In the genomic region with DNA sequence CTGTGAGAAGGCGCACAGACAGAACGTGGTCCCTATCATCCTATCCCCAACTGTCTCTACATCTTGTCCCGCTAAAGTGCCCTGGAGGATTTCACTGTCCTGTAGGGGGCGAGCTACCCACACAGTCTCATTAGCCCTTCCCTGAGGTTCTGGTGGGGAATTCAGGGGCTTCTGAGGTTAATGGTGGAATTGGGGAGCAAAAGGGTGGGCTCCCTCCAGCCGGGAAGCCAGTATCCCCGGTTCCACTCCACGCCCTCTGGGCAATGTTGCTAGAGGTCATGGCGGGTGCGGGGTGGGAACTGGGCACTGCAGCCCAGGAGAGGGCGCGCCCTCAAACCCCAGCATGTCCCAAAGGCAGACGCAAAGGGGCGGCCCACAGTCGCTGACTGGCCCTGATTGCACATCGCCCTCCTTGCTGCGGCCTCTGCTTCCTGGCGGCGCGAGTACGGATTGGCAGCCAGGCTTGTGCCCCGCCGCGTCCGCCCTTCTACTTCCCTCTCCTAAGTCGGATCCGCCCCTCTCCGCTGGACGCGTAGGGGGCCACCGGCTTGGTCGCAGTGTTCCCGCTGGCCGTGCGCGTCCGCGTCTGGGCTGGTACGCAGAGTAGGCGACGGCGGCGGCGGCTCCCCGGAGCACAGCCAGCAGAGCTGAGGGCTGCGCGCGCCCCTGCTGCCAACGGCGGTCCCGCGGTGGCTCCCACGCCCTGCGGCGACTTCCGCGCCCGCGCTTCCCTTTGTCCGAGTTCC, we compare ENCODE assay signal across 8 mouse cellular contexts.
DNase-seq lines count a peak whose midpoint lies in the region; ATAC-seq lines count a peak whose summit lies in the region.

No protein-coding gene starts in this region.

- peak; percentile 93 to 97 for DNase-seq in adrenal gland, adult (ENCODE audit: inconsistent age in 2 of 2, low spot score in 1 of 2)
- peak; percentile 97 for DNase-seq in embryo, embryonic 10 days (ENCODE audit: low spot score)
- peak; percentile 89 for DNase-seq in gastrocnemius, postnatal 25 days
- peak; percentile 72 to 89 for DNase-seq in left cerebral cortex, adult 9 months (ENCODE audit: low spot score in 2 of 2)
- peak; percentile 80 to 85 for DNase-seq in right cerebral cortex, adult 2 months (ENCODE audit: low spot score in 2 of 2)
- DNase-seq in urinary bladder, postnatal 10 days (ENCODE audit: low spot score) = peak; percentile 61

- H3K4me3 ChIP-seq in megakaryocyte, embryonic 14.5 days (replicated peaks) = peak overlapping the region; percentile 98

- ATAC-seq in inflammation-experienced regulatory T-cells, adult 6 months = peak; percentile 99

- H3K27me3 ChIP-seq in megakaryocyte, embryonic 14.5 days (replicated peaks) = peaks cover 2% of the 10 kb centered on the region

- H3K9me3 ChIP-seq in megakaryocyte, embryonic 14.5 days = peaks cover 6% of the 10 kb centered on the region; the same call in 1 of the 2 replicates

- peaks cover 7% of the 10 kb centered on the region for H3K4me1 ChIP-seq in megakaryocyte, embryonic 14.5 days

- H3K36me3 ChIP-seq in megakaryocyte, embryonic 14.5 days (replicated peaks; ENCODE audit: low read length) = no peaks in the 10 kb centered on the region

Comparison
In these comparisons a context has a peak if more than half of its experiments do, and no peak if none do; other contexts are left out.
1. Peak in every context shown above with its lines: DNase-seq, ATAC-seq and H3K4me3 ChIP-seq.